Mouse (Mus musculus) sigmoid colon, adult 10 weeks (tissue): ENCODE results near the gene Rassf1. TPM values are rescaled to one million over a fixed set of nuclear protein-coding genes. Genes with fewer than 3 reads are reported as not detected.

Experiments
- polyA plus RNA-seq: library from polyadenylated mRNA; stranded (reverse); fragments of 350-450 nt; fragmentation: Illumina TruSeq; extraction: RNeasy Lipid Tissue Mini Kit (QIAGEN cat#74804); gene quantifications from one replicate; pipeline ENCODE4 v1.2.3, GENCODE M21; 2014; ENCODE audit warnings: low read depth, low replicate concordance

The Rassf1 gene
- 33.5 TPM for polyA plus RNA-seq

DNA sequence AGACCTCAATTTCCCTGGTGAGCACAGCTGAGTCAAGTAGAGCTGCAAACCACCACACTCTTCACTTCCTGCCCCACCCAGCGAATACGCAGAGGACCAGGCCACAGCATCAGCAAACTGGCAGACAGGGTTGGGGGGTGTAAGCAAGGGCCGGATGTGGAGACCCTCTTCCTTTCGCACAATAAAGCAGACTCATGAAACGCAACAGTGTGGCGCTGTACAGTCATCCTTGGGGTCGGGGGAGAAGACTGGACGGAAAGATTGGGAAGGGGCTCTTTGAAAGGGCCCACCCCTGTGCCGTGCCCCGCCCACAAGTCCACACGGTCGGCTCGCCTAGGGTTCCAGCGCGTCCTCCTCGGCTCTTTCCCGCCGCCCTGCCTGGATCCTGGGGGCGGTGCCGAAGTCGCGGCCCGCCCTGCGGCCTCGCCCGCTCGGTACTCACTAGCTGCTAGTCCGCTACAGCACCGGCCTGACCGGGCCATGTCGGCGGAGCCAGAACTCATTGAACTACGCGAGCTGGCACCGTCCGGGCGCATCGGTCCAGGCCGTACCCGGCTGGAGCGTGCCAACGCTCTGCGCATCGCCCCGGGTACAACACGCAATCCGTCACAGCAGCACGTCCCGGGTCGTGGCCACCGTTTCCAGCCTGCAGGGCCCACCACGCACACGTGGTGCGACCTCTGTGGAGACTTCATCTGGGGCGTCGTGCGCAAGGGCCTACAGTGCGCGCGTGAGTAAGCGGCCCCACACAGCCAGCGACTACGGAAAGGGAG is at the start of gene Rassf1:
Gene Rassf1, plus strand, starts transcription at position 439 of the 773 bp plus-strand sequence.

DNA sequence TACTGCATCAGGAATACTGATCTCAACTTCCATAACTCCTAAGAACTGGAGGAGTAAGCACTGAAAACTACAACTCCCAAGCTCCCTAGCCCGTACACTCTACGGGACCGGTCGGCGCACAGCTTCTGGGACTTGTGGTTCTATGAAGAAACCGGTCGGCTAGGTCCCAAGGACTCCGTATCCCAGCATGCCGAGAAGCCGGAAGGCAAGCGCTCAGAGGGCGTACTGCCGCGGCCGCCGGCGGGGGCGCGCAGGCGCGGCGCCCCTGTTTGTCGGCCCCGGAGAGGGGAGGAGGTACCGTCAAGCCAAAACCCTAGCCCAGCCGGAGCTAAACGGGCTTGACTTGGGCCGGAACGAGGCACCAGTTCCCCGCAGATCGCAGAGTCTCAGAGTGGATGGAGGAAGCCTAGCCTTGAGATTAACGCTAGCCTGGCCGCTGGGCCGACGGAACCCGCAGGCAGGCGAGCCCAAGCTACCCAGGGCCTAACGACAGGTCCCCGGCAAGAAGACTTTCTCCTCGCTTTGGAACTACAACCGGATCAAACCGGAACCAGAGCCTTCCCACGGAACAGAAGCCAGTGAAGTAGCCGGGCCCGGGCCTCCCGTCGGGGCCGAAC is 17.5 kb upstream of the Rassf1 start, which contains the start of gene Tmem115:
Gene Tmem115, plus strand, starts transcription at position 155 of the 617 bp plus-strand sequence.

DNA sequence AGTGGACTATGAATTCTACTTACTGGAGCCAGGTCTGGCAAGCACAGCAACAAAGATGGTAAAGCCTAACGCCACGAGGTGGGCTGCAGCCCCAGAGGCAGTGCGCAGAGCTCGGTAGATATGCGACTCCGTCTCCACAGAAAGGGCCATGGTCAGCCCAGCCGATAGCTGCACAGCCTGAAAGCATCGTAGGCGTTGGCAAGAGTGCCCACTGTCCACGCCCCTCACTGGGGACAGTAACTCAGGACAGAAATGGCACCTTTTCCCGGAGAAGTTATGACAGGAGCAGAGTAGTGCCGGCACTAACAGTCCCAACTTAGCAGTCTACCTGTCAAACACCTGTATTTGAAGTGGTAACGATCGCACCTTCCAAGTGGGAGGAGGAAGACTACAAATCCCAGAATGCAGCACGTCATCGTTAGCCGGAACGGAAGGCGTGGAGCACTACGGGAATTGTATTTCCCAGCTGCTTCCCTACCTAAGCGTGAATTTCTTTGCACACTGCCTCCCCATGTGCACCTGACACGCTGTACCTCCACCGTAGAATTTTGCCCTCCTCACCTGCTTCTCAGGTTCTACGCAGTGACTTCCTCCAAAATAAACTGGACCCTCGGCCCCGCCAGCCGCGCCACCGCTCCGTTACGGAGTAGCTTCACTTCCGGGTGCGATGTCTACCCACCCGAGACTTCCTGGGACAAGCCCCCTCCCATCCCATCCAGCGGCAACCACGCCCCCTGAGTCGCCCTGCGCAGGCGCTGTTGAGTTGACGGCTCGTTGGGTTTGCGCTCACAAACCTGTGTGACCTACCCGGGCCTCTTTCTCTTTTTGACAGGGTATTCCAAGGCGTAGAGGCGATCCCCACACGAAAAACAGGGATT is 9.6 kb upstream of the Rassf1 start, which contains the start of the genes Cyb561d2 and Nprl2:
Gene Cyb561d2, minus strand, starts transcription at position 720 of the 878 bp plus-strand sequence.
Gene Nprl2, plus strand, starts transcription at position 753 of the 878 bp plus-strand sequence.

DNA sequence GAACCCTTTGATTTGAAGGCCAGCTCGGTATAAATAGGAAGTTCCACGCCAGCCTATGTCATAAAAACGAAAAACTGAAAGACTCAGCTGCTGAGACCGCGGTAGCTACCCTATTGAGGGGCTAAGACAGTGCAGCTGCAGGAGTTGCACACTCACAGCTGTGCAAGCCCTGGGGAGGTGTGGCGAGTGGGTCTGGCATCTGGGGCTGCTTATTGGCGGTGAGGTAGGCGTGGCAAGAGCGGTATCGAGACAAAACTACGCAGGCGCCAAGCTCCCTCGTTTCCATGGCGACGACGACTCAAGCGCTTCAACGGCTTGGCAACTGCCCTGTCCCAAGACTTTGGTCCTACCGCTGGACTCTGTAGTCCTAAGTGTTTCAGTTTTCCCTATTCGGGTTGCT is 4.3 kb upstream of the Rassf1 start, which contains the start of gene Zmynd10:
Gene Zmynd10, plus strand, starts transcription at position 273 of the 400 bp plus-strand sequence.

DNA sequence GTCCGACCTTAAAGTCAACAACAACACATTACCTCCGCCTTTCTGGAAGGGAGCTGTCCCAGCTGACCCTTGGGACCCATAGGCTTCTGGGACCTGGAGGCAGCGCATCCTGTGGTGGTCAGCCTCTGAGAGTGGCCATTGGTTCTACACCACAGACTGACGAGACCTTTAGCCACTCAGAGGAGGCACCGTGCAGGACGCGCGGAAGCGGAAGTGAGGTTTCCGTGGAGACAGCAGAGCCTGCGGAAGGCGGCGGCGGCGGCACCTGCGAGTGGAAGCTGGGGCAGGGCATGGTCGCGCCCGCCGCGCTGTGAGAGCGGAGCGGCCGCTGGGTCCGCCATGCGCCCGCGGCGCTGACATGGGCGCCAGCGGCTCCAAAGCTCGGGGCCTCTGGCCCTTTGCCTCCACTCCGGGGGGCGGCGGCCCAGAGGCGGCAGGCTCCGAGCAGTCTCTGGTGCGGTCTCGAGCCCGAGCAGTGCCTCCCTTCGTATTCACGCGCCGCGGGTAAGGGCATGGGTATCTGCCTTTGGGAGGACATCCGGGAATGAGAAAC is 11.8 kb downstream of the Rassf1 start, which contains the start of gene Tusc2:
Gene Tusc2, plus strand, starts transcription at position 227 of the 553 bp plus-strand sequence.

DNA sequence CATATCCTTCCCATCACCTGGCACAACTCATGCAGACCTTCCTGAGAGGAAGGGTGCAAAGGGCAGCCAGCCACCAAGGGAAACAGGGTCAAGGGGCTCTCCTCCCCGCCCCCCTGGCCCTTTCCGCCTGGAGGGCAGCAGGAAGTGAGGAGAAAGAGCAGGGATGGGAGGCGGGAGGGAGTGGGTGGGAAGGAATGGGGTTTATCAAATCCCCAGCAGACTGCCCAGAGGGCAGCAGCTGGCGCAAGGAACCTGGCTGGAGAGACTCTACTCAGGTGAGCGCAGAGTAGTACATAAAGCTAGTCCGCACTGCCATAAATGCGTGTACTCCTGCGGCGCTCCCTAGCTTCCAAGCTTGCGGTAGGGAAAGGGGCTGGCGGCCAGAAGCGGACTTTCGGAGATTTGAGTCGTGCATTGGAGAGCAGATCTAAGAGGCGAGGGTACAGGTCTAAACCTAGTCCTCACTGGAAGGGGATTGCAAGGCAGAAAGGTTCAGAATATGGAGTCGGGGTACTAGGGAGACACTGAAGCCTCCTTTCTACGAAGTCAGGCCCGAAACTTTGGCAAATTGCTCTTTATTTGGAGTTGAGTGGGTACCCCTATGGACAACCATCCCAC is 16.5 kb downstream of the Rassf1 start, which contains the start of gene Hyal2:
Gene Hyal2, plus strand, starts transcription at position 244 of the 618 bp plus-strand sequence.

DNA sequence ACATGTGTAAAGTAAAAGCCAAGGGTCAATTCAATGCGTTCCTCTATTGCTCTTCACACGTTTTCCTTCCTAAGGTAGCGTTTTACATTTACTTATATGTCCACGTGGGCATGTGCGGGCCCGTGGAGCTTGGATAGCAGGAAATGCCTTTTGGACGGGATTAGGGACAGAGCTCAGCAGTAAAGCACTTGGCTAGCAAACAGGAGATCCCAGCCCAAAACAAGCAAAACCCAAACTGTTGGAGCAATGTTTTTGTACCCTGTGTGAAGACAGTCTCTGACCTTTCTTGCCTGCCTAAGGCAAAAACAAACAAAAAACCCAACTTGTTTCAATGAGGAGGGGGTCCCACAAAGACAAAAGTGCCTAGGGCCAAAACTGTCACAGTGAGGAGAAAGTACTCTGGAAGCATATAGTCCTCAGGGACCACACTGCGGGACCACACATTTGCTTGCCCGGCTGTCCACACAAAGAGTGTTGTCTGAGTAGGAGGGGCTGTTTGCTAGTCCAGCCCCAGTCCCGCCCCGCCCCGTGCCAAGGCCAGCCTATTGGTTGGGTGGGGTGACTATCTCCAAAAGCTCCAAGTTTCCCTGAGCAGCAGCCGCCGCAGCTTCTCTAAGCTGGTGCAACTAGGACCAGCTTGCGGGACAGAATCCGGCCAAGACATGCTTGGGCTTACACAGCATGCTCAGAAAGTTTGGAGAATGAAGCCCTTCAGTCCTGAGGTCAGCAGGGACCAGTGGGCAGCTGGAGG is 25.2 kb downstream of the Rassf1 start, which contains the start of gene Hyal1:
Gene Hyal1, plus strand, starts transcription at position 571 of the 751 bp plus-strand sequence.

DNA sequence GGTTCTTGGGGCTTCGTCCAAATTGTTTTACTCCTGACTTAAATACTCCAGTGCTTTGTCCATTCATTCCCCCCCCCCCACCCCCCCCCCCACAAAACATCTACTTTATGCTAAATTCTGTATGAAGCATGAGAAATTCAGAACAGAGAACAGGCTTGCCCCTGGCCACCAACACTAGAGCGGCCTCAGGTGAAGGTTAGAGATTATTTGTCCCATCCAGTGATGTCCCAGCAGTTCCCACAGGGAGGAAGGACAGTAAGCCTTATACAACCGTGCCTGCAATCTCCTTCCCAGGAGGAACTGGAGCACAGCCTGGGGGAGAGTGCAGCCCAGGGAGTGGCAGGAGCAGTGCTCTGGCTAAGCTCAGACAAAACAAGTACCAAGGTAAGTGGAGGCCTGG is 27.2 kb downstream of the Rassf1 start, which contains the start of gene Naa80:
Gene Naa80, plus strand, starts transcription at position 301 of the 400 bp plus-strand sequence.

DNA sequence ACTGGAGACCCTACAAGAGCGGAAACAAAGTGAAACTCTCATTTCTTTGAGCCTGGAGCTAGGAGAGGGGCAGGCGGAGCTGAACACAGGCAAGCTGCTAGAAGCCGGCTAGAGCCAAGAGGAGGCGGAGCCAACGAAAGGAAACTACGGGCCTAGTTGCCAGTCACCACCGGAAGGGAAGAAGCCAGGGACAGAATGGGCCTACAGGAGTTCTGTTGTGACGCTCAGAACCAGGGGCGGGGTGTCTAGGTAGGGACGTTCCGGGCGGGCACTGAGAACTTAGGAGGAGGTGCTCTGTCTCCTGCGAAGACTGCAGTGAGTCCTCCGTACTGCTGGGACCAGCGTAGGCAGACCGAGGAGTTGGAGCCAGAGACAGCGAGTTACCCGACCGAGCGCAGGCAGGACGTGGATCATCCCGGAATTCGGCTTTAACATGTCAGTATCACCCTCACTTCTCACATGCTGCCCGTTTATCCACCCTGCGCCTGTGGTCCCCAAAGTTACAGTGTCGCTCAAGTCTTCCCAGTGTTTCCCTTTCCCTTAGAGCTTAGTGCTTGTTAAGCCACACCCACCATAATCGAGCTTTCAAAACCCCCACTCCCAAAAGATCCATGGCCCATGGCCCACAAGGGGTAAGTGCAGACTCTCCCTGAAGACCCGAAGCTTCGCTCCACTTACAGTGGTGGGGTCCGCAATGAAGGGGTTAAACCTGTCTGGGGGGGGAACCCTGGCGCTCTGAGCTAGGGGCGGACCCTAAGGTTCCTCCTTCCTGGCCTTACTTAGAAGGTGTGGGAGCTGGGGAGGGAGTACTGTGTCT is 29.4 kb downstream of the Rassf1 start, which contains the start of gene Hyal3:
Gene Hyal3, plus strand, starts transcription at position 318 of the 817 bp plus-strand sequence.

DNA sequence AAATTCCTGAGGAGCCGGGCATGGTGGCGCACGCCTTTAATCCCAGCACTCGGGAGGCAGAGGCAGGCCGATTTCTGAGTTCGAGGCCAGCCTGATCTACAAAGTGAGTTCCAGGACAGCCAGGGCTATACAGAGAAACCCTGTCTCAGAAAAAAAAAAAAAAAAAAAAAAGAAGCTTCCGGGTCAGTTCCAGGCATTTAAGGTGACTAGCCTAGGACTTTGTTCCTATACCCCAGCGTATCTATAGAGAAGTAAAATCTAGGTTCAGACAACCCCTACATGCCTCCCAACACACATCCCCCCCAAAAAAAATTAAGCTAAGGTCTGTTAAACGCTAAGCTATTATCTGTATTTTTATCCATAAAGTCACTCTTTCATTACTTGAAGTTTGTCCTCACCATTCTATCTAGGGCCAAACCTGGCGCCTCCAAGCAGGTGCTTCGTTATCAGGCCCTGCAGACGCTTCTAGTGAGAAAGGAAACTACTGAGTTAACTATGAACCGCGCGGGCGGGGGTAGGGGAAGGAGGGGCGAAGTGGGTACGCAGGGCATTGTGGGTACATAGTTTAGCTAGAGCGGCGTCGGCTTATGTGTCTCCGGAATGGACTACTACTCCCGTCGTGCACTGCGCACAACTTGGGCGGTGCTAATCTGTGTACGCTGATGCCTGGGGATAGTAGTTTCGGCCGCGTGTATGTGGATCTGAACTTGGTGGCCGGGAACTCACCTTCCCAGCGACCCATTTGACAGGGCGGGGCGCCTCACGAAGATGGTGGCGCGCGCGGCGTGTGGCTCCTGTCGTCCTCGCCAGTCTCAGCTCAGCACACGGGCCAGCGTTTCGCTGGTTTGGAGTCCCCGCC is 35.8 kb downstream of the Rassf1 start, which contains the start of gene Ifrd2:
Gene Ifrd2, plus strand, starts transcription at position 669 of the 859 bp plus-strand sequence.

DNA sequence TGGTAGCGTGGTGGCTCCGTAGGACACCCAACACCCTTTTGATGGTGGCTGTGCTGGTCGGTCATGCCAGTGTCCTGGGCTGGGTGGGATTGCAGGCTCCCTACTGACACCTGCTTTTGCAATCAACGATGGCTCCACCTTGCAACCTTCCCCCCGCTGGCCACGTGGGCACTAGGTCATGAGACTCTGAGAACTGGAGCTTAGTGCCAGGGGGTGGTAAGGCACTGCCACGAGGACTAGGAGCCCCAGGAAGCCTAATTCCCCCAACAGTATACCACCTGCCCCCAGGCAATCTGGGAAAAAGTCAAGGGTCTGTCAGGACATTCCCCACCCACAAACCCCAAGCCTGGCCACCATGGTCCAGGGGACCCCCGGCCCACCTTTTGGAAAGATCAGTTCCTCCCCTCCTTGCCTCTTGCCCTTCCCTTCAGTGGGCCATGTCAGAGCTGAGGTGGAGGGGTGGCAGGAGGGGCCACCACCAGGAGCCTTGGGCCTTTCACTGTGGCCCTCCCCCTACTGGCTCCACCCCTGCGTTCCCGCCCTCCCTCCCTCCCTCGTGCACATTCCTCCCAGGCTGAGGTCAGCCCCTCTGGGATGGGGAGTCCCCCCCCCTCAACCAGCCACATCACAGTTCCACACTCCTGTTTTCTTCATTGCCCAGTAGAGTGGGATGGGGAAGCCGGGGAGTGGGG is 57.5 kb downstream of the Rassf1 start, which contains the start of gene Sema3b:
Gene Sema3b, minus strand, starts transcription at position 489 of the 692 bp plus-strand sequence.

Other genes with a start within 250 kb of the Rassf1 start
- gene Hemk1, start 213.2 kb upstream of the Rassf1 start, polyA plus RNA-seq, result 2.2 TPM
- gene 6430571L13Rik, start 211.0 kb upstream of the Rassf1 start, polyA plus RNA-seq, result not detected
- 0.98 TPM for gene Cacna2d2, start 151.9 kb upstream of the Rassf1 start, polyA plus RNA-seq
- not detected for gene Tmem115, start 17.6 kb upstream of the Rassf1 start, polyA plus RNA-seq
- 1.6 TPM for gene Cyb561d2, start 9.4 kb upstream of the Rassf1 start, polyA plus RNA-seq
- 2.0 TPM for gene Nprl2, start 9.3 kb upstream of the Rassf1 start, polyA plus RNA-seq
- not detected for gene Zmynd10, start 4.3 kb upstream of the Rassf1 start, polyA plus RNA-seq
- 20.1 TPM for gene Tusc2, start 11.7 kb downstream of the Rassf1 start, polyA plus RNA-seq
- gene Hyal2, start 16.4 kb downstream of the Rassf1 start, polyA plus RNA-seq, result 0.28 TPM
- gene Hyal1, start 25.4 kb downstream of the Rassf1 start, polyA plus RNA-seq, result 2.7 TPM
- 1.5 TPM for gene Naa80, start 27.3 kb downstream of the Rassf1 start, polyA plus RNA-seq
- not detected for gene Hyal3, start 29.3 kb downstream of the Rassf1 start, polyA plus RNA-seq
- 25.5 TPM for gene Ifrd2, start 36.1 kb downstream of the Rassf1 start, polyA plus RNA-seq
- gene Sema3b, start 57.7 kb downstream of the Rassf1 start, polyA plus RNA-seq, result 2.6 TPM
- 33.0 TPM for gene Gnai2, start 83.8 kb downstream of the Rassf1 start, polyA plus RNA-seq
- gene Slc38a3, start 118.0 kb downstream of the Rassf1 start, polyA plus RNA-seq, result not detected
- not detected for gene Gnat1, start 128.2 kb downstream of the Rassf1 start, polyA plus RNA-seq
- gene Sema3f, start 158.9 kb downstream of the Rassf1 start, polyA plus RNA-seq, result 0.76 TPM
- gene Rbm5, start 219.4 kb downstream of the Rassf1 start, polyA plus RNA-seq, result 233 TPM